Mouse (Mus musculus) cerebellum, adult 9-11 months (tissue): ENCODE data around the gene Iqck.
A peak's percentile ranks its signal among the peaks of the same experiment; 100 is the strongest.

Experiments used
- DNase-seq: peaks from one replicate; pipeline ENCODE4 v3.0.0; 2022

Gene Iqck

GRCm38 (mm10) chr7:118992623-118993405, 137.3 kb downstream of the Iqck start:
- DNase-seq: peak; percentile 43

- DNase-seq: peak; percentile 66
Observed at GRCm38 (mm10) chr7:118993597-118994230, 138.2 kb downstream of the Iqck start.

GRCm38 (mm10) chr7:118994231-118994842, 138.8 kb downstream of the Iqck start:
- peak; percentile 67 for DNase-seq

- DNase-seq: peak; percentile 89
Observed at GRCm38 (mm10) chr7:118995007-118995406, 139.5 kb downstream of the Iqck start, which contains the start of gene Gprc5b. Gene Gprc5b (minus strand): TSS chr7:118995211.

- peak; percentile 62 for DNase-seq
Observed at GRCm38 (mm10) chr7:118995671-118996070, 140.1 kb downstream of the Iqck start.

GRCm38 (mm10) chr7:118996137-118996837, 140.7 kb downstream of the Iqck start:
- peak; percentile 90 for DNase-seq

GRCm38 (mm10) chr7:118999857-119000256, 144.3 kb downstream of the Iqck start:
- DNase-seq: no peak

- no peak for DNase-seq
Observed at GRCm38 (mm10) chr7:119001965-119002364, 146.4 kb downstream of the Iqck start.

- no peak for DNase-seq
Observed at GRCm38 (mm10) chr7:119002501-119002900, 146.9 kb downstream of the Iqck start.

- no peak for DNase-seq
Observed at GRCm38 (mm10) chr7:119010854-119011529, 155.4 kb downstream of the Iqck start.

- no peak for DNase-seq
Observed at GRCm38 (mm10) chr7:119015736-119016135, 160.2 kb downstream of the Iqck start.

GRCm38 (mm10) chr7:119019537-119019936, 164.0 kb downstream of the Iqck start:
- peak; percentile 36 for DNase-seq
